ENCODE assay signal across 8 mouse cellular contexts in genomic region chr1:40085403-40086182, GRCm38 (mm10). TPM values are rescaled to one million over a fixed set of nuclear protein-coding genes. Genes with fewer than 3 reads are reported as not detected.
DNase-seq lines count a peak whose midpoint lies in the region; ATAC-seq and TF ChIP-seq lines count a peak whose summit lies in the region.

No protein-coding gene starts in this region.

- ATAC-seq in G1E (ENCODE audit: extremely low read depth, insufficient number of reproducible peaks, low FRiP score, poor library complexity, severe bottlenecking): no peak
- peak; percentile 32 to 48 for ATAC-seq in hematopoietic stem cell, adult 5-6 weeks (replicated peaks in 1 of 2; ENCODE audit: insufficient read depth in 1 of 2, low FRiP score in 2 of 2, low TSS enrichment in 1 of 2, low read depth in 1 of 2, poor library complexity in 2 of 2, severe bottlenecking in 2 of 2)
- ATAC-seq in neural tube, embryonic 14.5 days (ENCODE audit: low read depth): peak; percentile 89

- no peak for TF ChIP-seq CTCF in G1E (IDR thresholded peaks at IDR 0.05; ENCODE audit: low read depth, low read length)
- no peak for TF ChIP-seq CTCF in cerebellum, adult 2 months (IDR thresholded peaks at IDR 0.05; ENCODE audit: borderline replicate concordance, insufficient read depth, low read depth, low read length)
- TF ChIP-seq CTCF in layer of hippocampus, adult 2 months (conservative IDR thresholded peaks at IDR 0.05): peak; percentile 51

- WGBS in cerebellum, adult 2 months: under 1% methylated on average over 25 of the region's 25 CpGs
- 3% methylated on average over 25 of the region's 25 CpGs for WGBS in neural tube, embryonic 14.5 days

- DNase-seq in G1E (ENCODE audit: low spot score): peak; percentile 35
- DNase-seq in cerebellum, adult 2 months: peak; percentile 81 to 85
- DNase-seq in forelimb bud, embryonic 11.5 days (ENCODE audit: low read depth, low spot score): peak; percentile 76
- peak; percentile 64 to 79 for DNase-seq in layer of hippocampus, adult 2 months (ENCODE audit: low spot score in 2 of 2)
- peak; percentile 68 to 73 for DNase-seq in lung, adult 18-20 months
- DNase-seq in testis, postnatal 14 days (ENCODE audit: low spot score): peak; percentile 31

- H3K9ac ChIP-seq in neural tube, embryonic 14.5 days (replicated peaks; ENCODE audit: low read depth, low read length): peak overlapping the region; percentile 51

- H3K4me3 ChIP-seq in G1E (ENCODE audit: low read depth, low read length): peak overlapping the region; percentile 25; the same call in 1 of the 2 replicates
- peak overlapping the region; percentile 100 for H3K4me3 ChIP-seq in cerebellum, adult 2 months (replicated peaks; ENCODE audit: insufficient read depth, low read depth, low read length)
- peak overlapping the region; percentile 60 for H3K4me3 ChIP-seq in layer of hippocampus, adult 2 months
- H3K4me3 ChIP-seq in neural tube, embryonic 14.5 days (ENCODE audit: low read depth, low read length): peak overlapping the region; percentile 38

- H3K36me3 ChIP-seq in G1E (replicated peaks): no peaks in the 10 kb centered on the region
- H3K36me3 ChIP-seq in neural tube, embryonic 14.5 days (ENCODE audit: control insufficient read depth, insufficient read depth, low read length): no peaks in the 10 kb centered on the region

- peaks cover 5% of the 10 kb centered on the region for H3K4me1 ChIP-seq in G1E (ENCODE audit: insufficient read depth, low read depth, low read length)
- H3K4me1 ChIP-seq in cerebellum, adult 2 months (ENCODE audit: control insufficient read depth, insufficient read depth, low read length): peaks cover 2% of the 10 kb centered on the region; the same call in 1 of the 2 replicates
- no peaks in the 10 kb centered on the region for H3K4me1 ChIP-seq in neural tube, embryonic 14.5 days (ENCODE audit: control insufficient read depth, insufficient read depth, low read length)

- H3K9me3 ChIP-seq in G1E (replicated peaks): no peaks in the 10 kb centered on the region
- H3K9me3 ChIP-seq in neural tube, embryonic 14.5 days (ENCODE audit: control insufficient read depth, low read length): no peaks in the 10 kb centered on the region

- H3K27ac ChIP-seq in cerebellum, adult 2 months (ENCODE audit: insufficient read depth, low read length): peak overlapping the region; percentile 43
- H3K27ac ChIP-seq in layer of hippocampus, adult 2 months: peak overlapping the region; percentile 79
- no peak overlapping the region for H3K27ac ChIP-seq in neural tube, embryonic 14.5 days (ENCODE audit: low read depth, low read length)

- H3K27me3 ChIP-seq in G1E (ENCODE audit: insufficient read depth, low read length): peaks cover 10% of the 10 kb centered on the region
- no peaks in the 10 kb centered on the region for H3K27me3 ChIP-seq in cerebellum, adult 2 months (ENCODE audit: control insufficient read depth, insufficient read depth, low read length)
- no peaks in the 10 kb centered on the region for H3K27me3 ChIP-seq in neural tube, embryonic 14.5 days (ENCODE audit: control insufficient read depth, insufficient read depth, low read length)

- peak; percentile 44; the same call in 1 of the 2 replicates for TF ChIP-seq POLR2A in cerebellum, adult 2 months (IDR thresholded peaks at IDR 0.05; ENCODE audit: borderline replicate concordance, insufficient read depth, low read length)

- peak overlapping the region; percentile 65 for H3K4me2 ChIP-seq in neural tube, embryonic 14.5 days (ENCODE audit: low read depth, low read length)

RNA-seq across cellular contexts. Expression of gene Il1r2, which starts 11.7 kb away (rescaled TPM):
- total RNA-seq in G1E (2014; fragmentation: Nextera tagmentation) (not detected in 2 replicates), G1E (2017) (0.49 TPM in 1 of 2 replicates, not detected in the other)
- not detected in 2 replicates for polyA plus RNA-seq in G1E (2012)
- 0.29 and 0.62 TPM in 2 replicates for polyA plus RNA-seq in cerebellum, adult 2 months (2012; rRNA removed)
- total RNA-seq in hematopoietic stem cell, adult 5-6 weeks (2017): 4.9 and 20.8 TPM in 2 replicates
- total RNA-seq in layer of hippocampus, adult 2 months (2021): not detected
- 0.19 and 0.57 TPM in 2 replicates for polyA plus RNA-seq in neural tube, embryonic 14.5 days (2014; fragmentation: Nextera tagmentation; extraction: Ambion mirVana)

Comparison
In these comparisons a context has a peak if more than half of its experiments do, and no peak if none do; other contexts are left out.
1. DNase-seq: peak in every context shown above with its lines; median percentile 83 in cerebellum, adult 2 months; 76 in forelimb bud, embryonic 11.5 days; 72 in layer of hippocampus, adult 2 months; 70 in lung, adult 18-20 months; 35 in G1E; 31 in testis, postnatal 14 days.
2. H3K4me3 ChIP-seq: peak in every context shown above with its lines; median percentile 100 in cerebellum, adult 2 months; 60 in layer of hippocampus, adult 2 months; 38 in neural tube, embryonic 14.5 days; 25 in G1E.